Mouse (Mus musculus) fat pad, adult 2 months (tissue): ENCODE measurements around the gene 2010111I01Rik.
"Not testable (repeated sequence)": the region's sequence is repeated elsewhere in the genome, so short reads cannot be mapped to it uniquely, and the experiment has no call there.

ENCODE experiments used
- DNase-seq: peaks from one replicate; pipeline ENCODE4 v3.0.0-alpha.2; 2011; ENCODE audit warnings: low read depth, low spot score; ENCODE audit errors: extremely low read depth

2010111I01Rik gene

DNA sequence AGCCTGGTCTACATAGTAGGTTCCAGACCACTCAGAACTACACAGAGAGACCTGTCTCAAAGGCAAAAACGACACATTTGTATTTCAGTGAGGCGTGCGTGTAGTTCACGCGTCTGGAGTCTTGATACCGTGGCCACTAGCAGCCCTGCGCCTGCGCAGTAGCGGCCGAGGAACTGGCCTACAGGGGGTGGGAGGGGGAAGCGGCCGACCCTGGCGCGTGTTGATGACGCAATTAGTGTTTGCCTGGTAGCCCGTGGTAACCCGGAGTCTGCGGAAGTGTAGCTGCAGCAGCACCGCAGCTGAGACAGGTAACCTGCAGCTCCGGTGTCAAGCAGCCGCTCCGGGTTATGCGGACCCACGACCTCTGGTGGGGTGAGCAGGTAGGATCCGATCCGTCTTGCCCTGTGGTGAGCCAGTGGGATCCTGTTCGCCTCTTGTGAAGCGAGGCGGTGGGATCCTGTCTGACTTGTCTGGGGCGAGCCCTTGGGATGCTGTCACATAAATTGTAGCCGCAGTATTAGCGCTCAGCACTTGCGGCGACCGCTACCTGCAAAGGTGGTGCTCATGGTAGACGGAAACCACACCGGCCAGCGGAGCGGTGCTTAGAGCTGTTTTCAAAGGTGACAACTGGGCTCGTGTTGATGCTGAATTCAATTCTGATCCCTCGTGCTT lies at the start of gene 2010111I01Rik:
Gene 2010111I01Rik (plus strand): TSS at position 254 of the 672 bp plus-strand sequence.
- DNase-seq = peak; percentile 43

DNA sequence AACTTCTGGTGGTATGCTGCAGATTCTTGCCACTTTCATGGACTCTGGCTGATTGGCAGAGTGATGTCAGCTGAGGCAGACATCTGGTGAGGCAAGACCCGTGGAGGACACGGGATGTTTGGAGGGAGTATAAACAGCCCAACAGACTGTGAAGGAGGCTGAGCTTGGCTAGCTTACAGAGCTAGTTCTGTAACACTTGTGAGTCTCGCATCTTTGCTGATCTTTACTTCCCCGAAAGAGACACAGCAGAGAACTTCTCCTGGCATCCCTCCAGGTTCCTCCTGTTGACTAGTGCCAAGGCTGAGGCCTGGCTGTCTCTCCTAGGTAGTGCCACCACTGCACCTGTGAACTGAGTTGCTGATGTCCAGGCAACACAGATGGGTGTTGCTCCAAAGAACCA lies 48.0 kb upstream of the 2010111I01Rik start:
- DNase-seq = no peak

- no peak for DNase-seq
These were observed 47.1 kb upstream of the 2010111I01Rik start for GRCm38 (mm10) chr13:62917416-62918110.

DNA sequence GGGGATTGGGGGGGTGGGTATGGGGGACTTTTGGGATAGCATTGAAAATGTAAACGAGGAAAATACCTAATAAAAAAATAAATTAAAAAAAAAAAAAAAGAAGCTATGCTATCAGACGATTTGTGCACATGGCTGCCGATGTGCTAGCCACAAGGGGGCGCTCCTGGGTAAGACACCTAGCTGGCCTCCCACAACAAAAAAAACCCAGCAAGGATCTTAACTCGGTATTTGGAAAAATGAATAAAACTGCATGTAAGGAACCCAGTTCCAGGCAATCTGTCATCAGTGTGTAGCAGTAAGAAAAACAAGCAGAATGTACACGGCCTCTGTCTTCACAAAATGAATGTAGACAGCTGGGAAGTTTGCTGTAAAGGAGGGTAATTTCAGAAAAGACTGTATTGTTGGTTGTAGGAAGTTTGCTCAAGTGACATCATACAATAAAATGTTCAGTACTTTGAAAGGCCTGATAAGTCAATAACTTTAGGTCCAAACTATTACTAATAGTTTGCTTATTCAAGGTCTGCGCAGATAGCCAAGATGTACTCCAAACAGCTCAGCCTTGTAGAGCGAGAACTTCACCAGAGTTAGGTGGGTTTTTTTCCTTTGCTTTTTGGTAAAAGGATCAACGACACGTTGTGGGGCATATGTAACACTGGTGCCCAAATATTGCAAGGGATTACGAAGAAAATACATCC lies 44.9 kb upstream of the 2010111I01Rik start:
- DNase-seq = no peak

DNA sequence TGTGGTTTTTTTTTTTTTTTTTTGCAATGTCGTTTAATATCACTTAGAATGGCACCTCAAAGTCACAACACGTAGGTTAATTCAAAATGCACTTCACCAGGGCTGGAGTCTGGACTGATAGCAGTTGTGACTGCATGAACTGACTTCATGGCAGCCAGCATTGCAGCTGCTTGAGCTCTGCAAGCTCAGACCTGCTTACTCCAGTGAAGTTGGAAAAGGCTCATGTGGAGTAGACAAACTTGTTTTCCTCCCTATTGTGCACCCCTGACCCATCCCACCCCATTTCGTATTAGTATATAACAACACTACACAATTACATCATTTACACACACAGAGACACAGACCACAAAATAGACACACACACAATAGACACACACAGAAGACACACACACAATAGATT lies 42.0 kb upstream of the 2010111I01Rik start:
- no peak for DNase-seq

DNA sequence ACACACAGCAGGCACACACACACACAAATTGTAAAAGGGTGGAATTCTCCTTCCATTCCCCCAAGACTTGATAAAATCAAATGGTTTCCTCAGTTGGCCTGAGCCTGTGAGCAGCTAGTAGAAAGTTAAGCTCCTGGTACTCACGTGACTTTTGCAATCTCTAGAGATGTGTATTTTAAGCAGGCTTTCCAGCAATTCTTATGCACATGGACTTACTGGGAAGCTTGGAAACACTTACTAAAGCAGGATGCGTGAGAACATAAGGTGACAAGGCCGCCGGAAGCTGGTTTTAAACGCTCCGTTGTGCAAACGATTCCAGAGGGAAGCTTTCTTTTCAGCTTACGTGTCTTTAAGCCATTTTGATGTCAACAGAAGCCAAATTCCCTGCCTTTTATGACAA lies 41.5 kb upstream of the 2010111I01Rik start:
- DNase-seq = no peak

- no peak for DNase-seq
These were observed 38.2 kb upstream of the 2010111I01Rik start for GRCm38 (mm10) chr13:62926479-62926878.

DNA sequence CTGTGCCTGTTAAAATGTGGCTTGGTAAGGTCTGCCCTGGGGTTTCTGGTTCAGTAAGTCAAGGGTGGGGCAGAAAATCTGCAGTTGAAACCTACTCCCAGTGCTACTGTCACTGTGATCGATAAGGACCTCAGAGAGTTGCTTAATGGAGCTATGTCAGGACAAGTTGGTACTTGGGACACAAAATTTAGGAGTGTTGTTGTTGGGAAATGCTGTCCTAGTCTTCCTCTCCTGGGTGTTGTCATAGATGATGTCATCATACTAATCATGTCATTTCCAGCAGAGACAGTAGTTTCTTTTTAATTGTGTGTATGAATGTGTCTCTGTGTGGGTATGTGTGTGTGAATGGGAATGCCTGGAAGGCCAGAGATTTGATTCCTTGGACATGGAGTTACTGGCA lies 37.2 kb upstream of the 2010111I01Rik start:
- DNase-seq = peak; percentile 64

DNA sequence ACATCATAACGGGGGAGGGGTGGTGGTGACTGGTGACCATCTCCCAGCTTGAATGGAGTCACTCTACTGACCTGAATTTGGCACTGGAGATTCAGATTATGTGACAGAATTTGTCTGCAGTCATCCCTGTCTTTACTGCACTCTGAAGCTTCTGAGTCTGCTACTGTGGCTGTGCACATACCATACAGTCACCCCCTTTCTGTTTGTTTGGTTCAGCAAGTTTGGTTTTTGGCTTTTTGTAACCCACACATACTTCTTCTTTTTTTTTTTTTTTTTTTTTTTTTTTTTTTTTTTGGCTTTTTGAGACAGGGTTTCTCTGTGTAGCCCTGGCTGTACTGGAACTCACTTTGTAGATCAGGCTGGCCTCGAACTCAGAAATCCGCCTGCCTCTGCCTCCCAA lies 35.5 kb upstream of the 2010111I01Rik start:
- DNase-seq = not testable (repeated sequence)

DNA sequence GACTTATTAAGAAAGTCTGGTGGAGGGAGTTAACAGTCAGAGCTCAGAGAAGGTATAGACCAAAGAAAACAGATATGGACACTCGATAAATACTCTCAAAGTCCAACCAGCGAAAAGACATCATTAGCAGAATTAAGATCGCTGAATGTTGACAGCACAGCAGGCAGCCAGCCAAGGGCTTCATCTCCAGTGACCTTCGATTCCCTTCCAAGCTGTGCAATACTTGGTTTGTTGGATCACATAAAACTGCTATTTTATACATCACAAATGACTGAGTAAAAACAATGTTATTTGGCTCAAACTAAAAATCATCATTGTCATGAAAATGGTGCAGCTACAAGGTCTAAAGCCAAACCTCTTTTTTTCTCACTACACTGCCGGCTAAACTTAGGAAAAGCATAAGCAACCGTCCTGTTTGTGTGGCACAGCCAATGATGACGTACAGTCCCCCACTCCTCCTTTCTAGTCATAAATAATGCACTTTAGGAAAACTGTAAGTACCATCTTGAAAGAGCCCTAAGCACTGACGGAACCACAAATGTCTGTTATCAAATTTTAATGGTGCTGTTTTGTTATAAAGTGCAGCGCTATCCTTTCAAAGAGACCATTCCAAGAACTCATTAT lies 34.8 kb upstream of the 2010111I01Rik start:
- no peak for DNase-seq

GRCm38 (mm10) chr13:62932452-62932851 lies 32.2 kb upstream of the 2010111I01Rik start:
- DNase-seq = no peak

GRCm38 (mm10) chr13:62939371-62939770 lies 25.3 kb upstream of the 2010111I01Rik start:
- DNase-seq = no peak

GRCm38 (mm10) chr13:62939797-62940196 lies 24.9 kb upstream of the 2010111I01Rik start:
- DNase-seq = no peak

DNA sequence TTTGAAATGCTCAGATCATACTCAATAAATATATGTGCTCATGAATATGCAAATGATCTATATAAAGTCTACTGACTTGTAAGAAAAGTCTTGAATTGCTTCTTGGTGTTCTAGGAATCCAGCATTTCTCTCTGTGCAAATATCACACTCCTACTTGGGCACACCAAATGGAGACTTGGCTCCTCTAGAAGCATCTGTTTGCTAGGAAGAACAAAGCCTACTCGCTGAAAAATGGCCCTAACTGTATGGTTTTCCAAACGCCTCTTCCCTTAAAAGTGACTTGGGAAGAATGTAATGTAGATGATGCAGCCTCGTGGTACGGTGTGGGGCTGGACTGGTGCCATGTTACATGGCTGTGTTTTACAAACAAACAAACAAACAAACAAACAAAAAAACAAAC lies 24.0 kb upstream of the 2010111I01Rik start:
- DNase-seq = no peak

DNA sequence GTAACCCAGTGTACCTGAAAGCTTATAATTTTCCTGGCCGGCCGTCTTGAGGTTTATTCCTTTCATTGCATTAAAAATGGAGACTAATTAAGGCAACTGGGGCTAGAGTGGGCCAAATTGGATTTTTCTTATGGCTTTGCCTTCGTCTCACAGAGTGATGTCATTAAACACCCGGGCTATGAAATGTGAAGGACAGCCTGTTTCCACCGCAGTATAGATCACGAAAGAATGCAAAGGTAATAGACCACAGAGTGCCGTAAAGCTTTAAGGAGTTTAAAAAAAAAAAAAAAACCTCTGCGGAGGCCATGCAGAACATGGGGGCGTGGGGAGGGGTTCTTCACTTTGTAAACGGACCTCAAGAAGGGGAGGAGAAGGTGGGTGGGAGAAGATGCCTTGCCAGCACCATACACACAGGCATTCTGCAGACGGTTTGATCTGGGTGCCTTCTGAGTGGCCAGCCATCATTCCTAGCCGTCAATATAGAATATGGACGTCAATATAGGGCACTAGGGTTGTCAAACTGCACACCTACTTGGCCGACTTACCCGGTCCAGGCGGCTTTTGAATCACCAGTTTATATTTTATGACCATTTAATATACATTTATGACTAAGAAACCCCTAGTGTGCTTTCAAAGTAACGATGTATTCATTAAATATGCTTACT lies 23.2 kb upstream of the 2010111I01Rik start:
- DNase-seq = no peak

- no peak for DNase-seq
These were observed 21.3 kb upstream of the 2010111I01Rik start for GRCm38 (mm10) chr13:62943274-62943830.

DNA sequence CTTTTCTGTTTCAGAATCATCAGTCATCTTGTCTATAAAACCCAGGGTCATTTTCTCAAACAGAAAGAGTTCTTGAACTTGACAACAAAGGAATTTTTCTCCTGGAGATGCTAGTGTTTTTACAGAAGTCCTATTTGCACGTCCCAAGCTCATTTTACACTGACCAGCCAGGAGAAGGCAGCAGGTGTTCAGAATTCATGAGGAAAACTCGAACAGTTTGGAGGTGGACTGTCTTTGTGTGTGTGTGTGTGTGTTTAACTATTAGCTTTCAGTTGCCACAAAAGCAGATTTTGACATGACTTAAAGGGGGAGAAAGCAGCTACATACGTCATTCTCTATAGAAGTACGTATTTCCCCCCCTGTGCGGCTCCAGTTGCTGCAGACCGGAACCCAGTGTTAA lies 20.6 kb upstream of the 2010111I01Rik start:
- DNase-seq = no peak

DNA sequence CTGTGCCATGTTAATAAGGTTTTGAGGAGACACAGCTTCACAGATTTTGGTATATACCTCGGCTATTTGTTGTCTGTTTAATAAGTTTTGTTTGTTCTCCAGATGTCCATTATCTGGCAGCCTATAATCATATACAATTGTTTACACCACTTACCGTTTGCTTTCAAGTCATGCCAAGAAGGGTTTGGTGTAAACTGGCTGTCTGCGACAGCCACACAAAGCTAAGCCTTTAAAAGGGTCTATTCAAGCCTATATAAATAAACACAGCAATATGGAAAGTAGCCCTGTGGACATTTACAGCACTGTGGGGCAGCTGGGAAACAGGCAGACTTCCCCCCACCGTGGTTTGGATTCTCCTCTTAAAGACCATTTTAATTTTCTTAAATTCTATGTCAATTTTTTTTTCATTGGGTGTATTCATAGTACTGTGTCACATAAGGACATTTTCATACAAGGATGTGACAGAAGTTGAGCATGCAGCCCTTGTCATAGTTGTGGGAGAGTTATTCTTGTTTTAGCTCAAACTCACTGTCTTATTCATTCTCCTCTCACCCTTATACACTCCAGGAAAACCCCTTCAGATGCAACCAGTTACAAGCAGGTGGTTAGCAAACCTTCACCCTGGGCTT lies 15.0 kb upstream of the 2010111I01Rik start:
- no peak for DNase-seq

DNA sequence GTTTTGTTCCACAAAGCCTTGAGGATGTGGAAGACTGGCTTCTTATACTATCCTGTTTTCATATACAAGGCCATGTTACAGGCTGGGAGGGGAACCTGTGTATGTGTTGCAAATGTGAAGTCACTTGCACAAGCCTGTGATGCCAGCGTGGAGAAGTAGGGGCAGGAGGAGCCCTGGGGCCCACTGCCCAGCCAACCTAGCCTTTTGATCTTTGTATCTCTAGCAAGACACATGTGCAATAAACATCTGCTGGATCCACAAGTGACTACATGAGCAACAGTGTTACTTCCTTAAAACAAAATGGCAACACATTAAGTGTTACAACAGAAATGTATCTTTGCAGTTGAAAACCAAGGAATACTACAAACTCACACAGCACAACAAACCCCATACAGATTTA lies 13.1 kb upstream of the 2010111I01Rik start:
- DNase-seq = no peak

DNA sequence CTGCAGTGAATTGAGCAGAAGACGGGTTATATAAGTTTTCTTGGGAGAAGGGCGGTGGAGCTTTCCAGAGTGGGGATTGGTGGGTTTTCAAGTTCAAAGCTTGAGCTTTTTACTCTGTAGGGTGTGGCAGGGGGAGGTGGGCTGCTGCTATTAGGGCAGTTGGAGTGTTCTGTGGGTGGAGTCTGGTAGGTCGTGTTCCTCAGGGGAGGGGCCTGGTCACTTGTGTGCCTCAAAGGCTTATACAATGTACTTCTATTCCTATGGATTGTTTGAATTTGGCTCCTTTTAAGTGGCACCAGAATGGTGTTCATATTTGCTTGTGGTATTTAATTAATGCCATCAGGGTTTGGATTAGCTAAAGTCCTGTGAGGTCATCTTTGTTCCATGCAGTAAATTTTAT lies 12.6 kb upstream of the 2010111I01Rik start:
- DNase-seq = no peak
